Comparison of ENCODE assay signal across 12 mouse cellular contexts in the genomic region with DNA sequence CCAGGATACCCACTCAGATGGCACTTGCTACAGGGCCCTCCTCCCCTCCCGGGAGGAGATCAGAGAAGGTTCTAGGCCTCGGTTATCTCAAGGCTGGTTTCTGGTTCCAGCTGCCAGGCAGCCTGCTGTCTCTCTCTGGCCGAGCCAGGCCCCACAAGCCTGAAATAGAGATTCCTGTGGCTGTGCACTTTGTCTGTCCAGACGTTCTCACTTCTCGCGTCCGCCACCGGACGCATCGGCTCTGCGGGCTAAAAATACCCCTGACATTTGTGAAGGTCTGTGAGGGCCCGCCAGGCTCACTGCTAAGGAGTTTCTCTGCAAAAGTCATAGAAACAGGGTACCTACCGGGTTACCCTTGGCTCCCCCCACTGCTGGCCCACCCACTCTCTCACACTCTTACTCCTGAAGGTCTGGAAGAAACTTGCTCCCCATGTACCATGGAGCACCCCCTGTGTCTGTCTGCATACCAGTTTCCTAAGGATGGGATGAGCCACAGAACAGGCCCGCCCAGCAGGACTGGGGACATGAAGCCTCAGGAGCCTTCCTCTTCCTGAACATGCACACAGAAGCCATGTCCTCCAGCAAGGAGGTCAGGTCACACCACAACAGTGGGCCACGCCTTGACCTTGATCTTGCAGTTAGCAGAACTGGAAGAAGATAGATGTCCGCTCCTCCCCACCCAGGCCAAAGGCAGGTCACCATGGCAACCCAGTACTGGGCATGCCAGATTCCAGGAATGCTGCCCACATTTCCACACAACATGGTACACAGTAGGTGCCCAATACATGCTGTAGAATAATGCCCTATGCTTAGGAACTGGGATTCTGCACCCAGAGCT. TPM values are rescaled to one million over a fixed set of nuclear protein-coding genes. Genes with fewer than 3 reads are reported as not detected.
A peak's percentile ranks its signal among the peaks of the same experiment; 100 is the strongest.
DNase-seq lines count a peak whose midpoint lies in the region; ATAC-seq and TF ChIP-seq lines count a peak whose summit lies in the region.
"Had no signal": no experiment of that assay in that cellular context is flagged by ENCODE, and none has a peak within 500 bp of the region (broad histone marks: within the 10 kb centered on the region; RNA-seq: fewer than 3 reads in every experiment).

No protein-coding gene starts in this region.

- no peaks in the 10 kb centered on the region for H3K36me3 ChIP-seq in heart, embryonic 12.5 days
- H3K36me3 ChIP-seq in stomach, postnatal 0 days (ENCODE audit: control insufficient read depth, insufficient read depth, low read length) = no peaks in the 10 kb centered on the region

- H3K9ac ChIP-seq in heart, embryonic 12.5 days = peak overlapping the region; percentile 52; the same call in 1 of the 2 replicates
- no peak overlapping the region for H3K9ac ChIP-seq in stomach, postnatal 0 days (ENCODE audit: low read length)

- H3K27ac ChIP-seq in heart, embryonic 12.5 days (ENCODE audit: poor library complexity, severe bottlenecking) = peak overlapping the region; percentile 97
- H3K27ac ChIP-seq in stomach, postnatal 0 days (replicated peaks) = no peak overlapping the region; the same call in 1 of the 2 replicates
- H3K27ac ChIP-seq: macrophage had no signal

- no peak overlapping the region for H3K4me2 ChIP-seq in heart, embryonic 12.5 days
- H3K4me2 ChIP-seq in stomach, postnatal 0 days (replicated peaks; ENCODE audit: low read depth) = no peak overlapping the region

- peak; percentile 72 for DNase-seq in gastrocnemius, adult 18-20 months (ENCODE audit: low spot score)
- no peak for DNase-seq in gastrocnemius, postnatal 4 days (ENCODE audit: low spot score in 2 of 2)
- DNase-seq in ovary, adult 18-20 months (ENCODE audit: low spot score) = peak; percentile 68
- no peak for DNase-seq in ovary, postnatal 14 days (ENCODE audit: low spot score)
- no peak for DNase-seq in stomach, postnatal 0 days (ENCODE audit: low spot score)
- DNase-seq: cerebellum, adult 11 months had no signal

- TF ChIP-seq EP300 in stomach, postnatal 0 days (optimal IDR thresholded peaks at IDR 0.05) = no peak

- no peak overlapping the region for H3K4me3 ChIP-seq in heart, embryonic 12.5 days
- no peak overlapping the region for H3K4me3 ChIP-seq in stomach, postnatal 0 days (ENCODE audit: low read depth, low read length)

- WGBS in heart, embryonic 12.5 days = 39% methylated on average over 16 of the region's 16 CpGs
- WGBS in stomach, postnatal 0 days = 66% methylated on average over 16 of the region's 16 CpGs

- no peaks in the 10 kb centered on the region for H3K27me3 ChIP-seq in heart, embryonic 12.5 days (replicated peaks)
- H3K27me3 ChIP-seq in stomach, postnatal 0 days (ENCODE audit: control insufficient read depth, insufficient read depth, low read length) = no peaks in the 10 kb centered on the region

- TF ChIP-seq CTCF in stomach, postnatal 0 days (IDR thresholded peaks at IDR 0.05; ENCODE audit: low read depth) = no peak

- peak; percentile 70 for ATAC-seq in heart, embryonic 12.5 days (ENCODE audit: insufficient number of reproducible peaks, low FRiP score)
- 0 out of 2 replicates have a peak, but pooled peaks have one; percentile 27 for ATAC-seq in stomach, postnatal 0 days (ENCODE audit: low FRiP score, low TSS enrichment)
- ATAC-seq in activated CD4-positive, CD25-positive, alpha-beta regulatory T cell, adult 4 months = no peak
- no peak for ATAC-seq in granulocyte monocyte progenitor cell, adult 5-6 weeks (replicated peaks; ENCODE audit: poor library complexity, severe bottlenecking)
- ATAC-seq: inflammation-experienced regulatory T-cells, adult 6 months; Patski had no signal

- H3K4me1 ChIP-seq in heart, embryonic 12.5 days (replicated peaks) = peaks cover 37% of the 10 kb centered on the region
- H3K4me1 ChIP-seq in stomach, postnatal 0 days (replicated peaks; ENCODE audit: control insufficient read depth, insufficient read depth) = no peaks in the 10 kb centered on the region

- H3K9me3 ChIP-seq in heart, embryonic 12.5 days (replicated peaks) = no peaks in the 10 kb centered on the region
- no peaks in the 10 kb centered on the region for H3K9me3 ChIP-seq in stomach, postnatal 0 days (ENCODE audit: control insufficient read depth, low read length)

RNA-seq across cellular contexts. Expression of a gene that starts 21.3 kb away (rescaled TPM):
- total RNA-seq in gastrocnemius, adult 18-20 months (2021) = 1 to 10 TPM; 4.4 to 4.7 TPM
- total RNA-seq in gastrocnemius, postnatal 4 days (2021) = 1 to 10 TPM; 1.3 to 2.1 TPM
- polyA plus RNA-seq in heart, embryonic 12.5 days (2016; fragmentation: Nextera tagmentation; extraction: Ambion mirVana) = 7.6 and 10.1 TPM in 2 replicates
- 1.2 and 1.5 TPM in 2 replicates for polyA plus RNA-seq in stomach, postnatal 0 days (2015; fragmentation: Nextera tagmentation; extraction: Ambion mirVana)
- polyA plus RNA-seq in activated CD4-positive, CD25-positive, alpha-beta regulatory T cell, adult 4 months (2017; shearing (Covaris generic)) = under 1 TPM in 1 of 2 experiments, not detected in 1; 0.13 TPM
- 3.3 TPM in 1 of 2 replicates, not detected in the other for total RNA-seq in granulocyte monocyte progenitor cell, adult 5-6 weeks (2014; fragmentation: Nextera tagmentation)
- total RNA-seq in granulocyte monocyte progenitor cell, adult 5-6 weeks (2017) = 1.9 TPM in 1 of 2 replicates, not detected in the other
- polyA plus RNA-seq: macrophage had no signal

RNA-seq across cellular contexts. Expression of a gene that starts 29.6 kb away (rescaled TPM):
- 1,000 to 10,000 TPM; 1,098 to 1,338 TPM for total RNA-seq in gastrocnemius, adult 18-20 months (2021)
- total RNA-seq in gastrocnemius, postnatal 4 days (2021) = 100 to 1,000 TPM; 652 to 792 TPM
- 7,161 and 7,647 TPM in 2 replicates for polyA plus RNA-seq in heart, embryonic 12.5 days (2016; fragmentation: Nextera tagmentation; extraction: Ambion mirVana)
- 0.21 and 0.30 TPM in 2 replicates for polyA plus RNA-seq in stomach, postnatal 0 days (2015; fragmentation: Nextera tagmentation; extraction: Ambion mirVana)
- polyA plus RNA-seq in activated CD4-positive, CD25-positive, alpha-beta regulatory T cell, adult 4 months (2017; shearing (Covaris generic)) = not detected
- not detected in 2 replicates for total RNA-seq in granulocyte monocyte progenitor cell, adult 5-6 weeks (2014; fragmentation: Nextera tagmentation)
- not detected in 2 replicates for total RNA-seq in granulocyte monocyte progenitor cell, adult 5-6 weeks (2017)
- polyA plus RNA-seq: macrophage, Patski had no signal

Comparison
In these comparisons a context has a peak if more than half of its experiments do, and no peak if none do; other contexts are left out.
1. DNase-seq: peak in gastrocnemius, adult 18-20 months (single experiment) and ovary, adult 18-20 months (single experiment); none in gastrocnemius, postnatal 4 days (0 of 2), ovary, postnatal 14 days (single experiment) and stomach, postnatal 0 days (single experiment).
2. ATAC-seq: peak in heart, embryonic 12.5 days (single experiment) and stomach, postnatal 0 days (single experiment); none in activated CD4-positive, CD25-positive, alpha-beta regulatory T cell, adult 4 months (single experiment) and granulocyte monocyte progenitor cell, adult 5-6 weeks (single experiment).
3. RNA of a gene that starts 29.6 kb away (total RNA-seq): 1,098 to 1,338 TPM in gastrocnemius, adult 18-20 months and 652 to 792 TPM in gastrocnemius, postnatal 4 days; not detected in granulocyte monocyte progenitor cell, adult 5-6 weeks; every median in the first group is over 100 times any median in the second.